Mouse (Mus musculus) heart, adult 2 months (tissue): ENCODE results near the gene Sema4c.

Experiments used
- CTCF ChIP-seq: fragments of 200-600 bp; IDR thresholded peaks from 2 replicates; pipeline ENCODE4 v1.8.1; 2022; ENCODE audit warnings: antibody characterized with exemption, mild to moderate bottlenecking, moderate library complexity
- EP300 ChIP-seq: fragments of 200-500 bp; IDR thresholded peaks from 2 replicates; pipeline ENCODE4 v1.6.1; 2011; ENCODE audit warnings: low read depth, low read length, control low read depth; ENCODE audit not compliant: insufficient read depth
- POLR2A ChIP-seq: fragments of 200-500 bp; IDR thresholded peaks from 2 replicates; pipeline ENCODE4 v1.6.1; 2011; ENCODE audit warnings: mild to moderate bottlenecking, low read depth, low read length, control low read depth; ENCODE audit not compliant: insufficient read depth

DNA sequence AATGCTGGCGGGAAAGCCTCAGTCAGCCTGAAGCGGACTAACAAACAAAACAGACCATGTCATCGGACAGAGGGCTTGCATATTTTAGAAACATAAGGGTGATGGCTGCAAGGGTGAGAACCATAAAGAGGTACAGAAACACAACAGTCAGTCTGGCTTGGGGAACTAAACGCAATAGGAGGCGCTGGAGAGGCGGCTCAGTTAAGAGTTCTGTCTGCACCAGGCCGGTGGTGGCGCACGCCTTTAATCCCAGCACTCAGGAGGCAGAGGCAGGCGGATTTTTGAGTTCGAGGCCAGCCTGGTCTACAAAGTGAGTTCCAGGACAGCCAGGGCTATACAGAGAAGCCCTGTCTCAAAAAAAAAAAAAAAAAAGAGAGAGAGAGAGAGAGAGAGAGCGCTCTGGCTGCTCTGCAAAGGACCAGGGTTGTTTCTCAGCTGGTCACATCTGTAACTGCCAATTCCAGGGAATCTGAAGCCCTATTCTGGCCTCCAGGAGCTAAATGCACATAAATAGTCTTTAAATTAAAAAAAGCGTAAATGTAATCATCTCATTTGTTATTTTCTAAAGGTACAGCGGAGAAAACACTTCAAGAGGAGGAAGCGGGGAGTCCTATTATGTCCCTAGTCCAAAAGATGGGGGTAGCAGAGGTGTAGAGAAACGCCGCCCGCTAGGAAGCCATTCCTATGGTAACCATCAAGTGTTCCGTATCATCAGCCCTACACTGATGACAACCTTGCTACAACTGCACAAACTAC, 12.1 kb downstream of the Sema4c start:
- TF ChIP-seq POLR2A (no peak), CTCF (peak; percentile 50), EP300 (no peak)
